11 mouse cellular contexts compared by ENCODE assay signal in the genomic region with DNA sequence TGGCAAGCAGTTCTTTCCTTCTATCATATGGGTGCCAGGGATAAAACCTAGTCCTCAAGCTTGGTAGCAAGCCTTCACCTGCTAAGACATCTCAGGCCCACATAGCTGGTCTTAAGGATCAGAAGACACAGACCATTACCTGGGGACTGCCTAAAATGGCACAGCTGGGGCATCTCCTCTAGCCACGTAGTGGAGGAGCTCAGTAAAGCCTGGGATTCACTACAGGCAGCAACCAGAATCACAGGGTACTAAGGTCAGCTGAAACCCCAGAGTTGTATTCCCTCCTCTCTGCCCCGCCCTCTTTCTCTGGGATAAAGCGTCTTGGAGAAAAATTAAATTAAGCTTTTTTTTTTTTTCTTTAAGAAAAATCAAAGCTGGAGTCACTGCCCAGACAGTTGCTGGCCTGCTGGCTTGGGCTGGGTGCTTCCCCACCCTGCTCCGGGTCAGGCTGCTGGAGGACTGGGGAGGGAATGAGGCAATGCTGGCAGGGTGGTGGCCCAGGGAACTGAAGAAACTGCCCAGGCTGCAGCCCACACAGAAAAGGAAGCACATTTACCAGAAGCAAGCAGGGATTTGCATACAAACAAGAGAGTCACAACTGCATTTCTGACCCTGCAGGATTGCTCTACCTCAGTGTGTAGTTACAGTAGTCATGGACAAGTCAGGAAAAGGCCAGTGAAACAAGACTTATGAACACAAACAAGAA. TPM values are rescaled to one million over a fixed set of nuclear protein-coding genes. Genes with fewer than 3 reads are reported as not detected.
DNase-seq lines count a peak whose midpoint lies in the region; ATAC-seq and TF ChIP-seq lines count a peak whose summit lies in the region.
"Had no signal": no experiment of that assay in that cellular context is flagged by ENCODE, and none has a peak within 500 bp of the region (broad histone marks: within the 10 kb centered on the region; RNA-seq: fewer than 3 reads in every experiment).

No protein-coding gene starts in this region.

- H3K9me3 ChIP-seq in heart, embryonic 12.5 days (replicated peaks) = 0 out of 2 replicates have a peak, but pooled peaks cover 3% of the 10 kb centered on the region
- H3K9me3 ChIP-seq in E14TG2a.4 (ENCODE audit: low read length) = no peaks in the 10 kb centered on the region
- H3K9me3 ChIP-seq in midbrain, postnatal 0 days (ENCODE audit: low read length) = no peaks in the 10 kb centered on the region
- H3K9me3 ChIP-seq: hindbrain, embryonic 13.5 days had no signal

- H3K4me3 ChIP-seq in heart, embryonic 12.5 days = no peak overlapping the region
- H3K4me3 ChIP-seq in E14TG2a.4 (replicated peaks; ENCODE audit: low read length) = peak overlapping the region; percentile 13; the same call in 1 of the 2 replicates
- H3K4me3 ChIP-seq in midbrain, postnatal 0 days (ENCODE audit: low read depth, low read length) = no peak overlapping the region
- H3K4me3 ChIP-seq: hindbrain, embryonic 13.5 days had no signal

- H3K27me3 ChIP-seq in heart, embryonic 12.5 days (replicated peaks) = no peaks in the 10 kb centered on the region
- no peaks in the 10 kb centered on the region for H3K27me3 ChIP-seq in E14TG2a.4 (ENCODE audit: insufficient read depth, low read length)
- H3K27me3 ChIP-seq in midbrain, postnatal 0 days (ENCODE audit: insufficient read depth, low read length) = no peaks in the 10 kb centered on the region
- H3K27me3 ChIP-seq: hindbrain, embryonic 13.5 days had no signal

- 62% methylated on average over 4 of the region's 4 CpGs for WGBS in heart, embryonic 12.5 days
- WGBS in midbrain, postnatal 0 days = 58% methylated on average over 4 of the region's 4 CpGs

- H3K9ac ChIP-seq in heart, embryonic 12.5 days = no peak overlapping the region
- H3K9ac ChIP-seq in midbrain, postnatal 0 days (replicated peaks; ENCODE audit: low read length, poor library complexity, severe bottlenecking) = no peak overlapping the region
- H3K9ac ChIP-seq: hindbrain, embryonic 13.5 days had no signal

- H3K27ac ChIP-seq in heart, embryonic 12.5 days (ENCODE audit: poor library complexity, severe bottlenecking) = no peak overlapping the region
- H3K27ac ChIP-seq in midbrain, postnatal 0 days (ENCODE audit: low read depth, low read length) = no peak overlapping the region
- H3K27ac ChIP-seq: hindbrain, embryonic 13.5 days had no signal

- peaks cover 16% of the 10 kb centered on the region for H3K4me1 ChIP-seq in heart, embryonic 12.5 days (replicated peaks)
- peaks cover 22% of the 10 kb centered on the region for H3K4me1 ChIP-seq in E14TG2a.4 (replicated peaks; ENCODE audit: low read depth, low read length)
- no peaks in the 10 kb centered on the region for H3K4me1 ChIP-seq in midbrain, postnatal 0 days (ENCODE audit: insufficient read depth, low read length)
- H3K4me1 ChIP-seq: hindbrain, embryonic 13.5 days had no signal

- no peak for ATAC-seq in heart, embryonic 12.5 days (ENCODE audit: insufficient number of reproducible peaks, low FRiP score)
- peak; percentile 97 for ATAC-seq in granulocyte monocyte progenitor cell, adult 5-6 weeks (replicated peaks; ENCODE audit: poor library complexity, severe bottlenecking)
- ATAC-seq in midbrain, postnatal 0 days (ENCODE audit: low FRiP score) = no peak

- H3K36me3 ChIP-seq in heart, embryonic 12.5 days = no peaks in the 10 kb centered on the region
- no peaks in the 10 kb centered on the region for H3K36me3 ChIP-seq in E14TG2a.4 (ENCODE audit: insufficient read depth, low read length)
- no peaks in the 10 kb centered on the region for H3K36me3 ChIP-seq in midbrain, postnatal 0 days (ENCODE audit: insufficient read depth, low read length)
- H3K36me3 ChIP-seq: hindbrain, embryonic 13.5 days had no signal

- H3K4me2 ChIP-seq in heart, embryonic 12.5 days = no peak overlapping the region
- H3K4me2 ChIP-seq in midbrain, postnatal 0 days (ENCODE audit: low read depth, low read length, poor library complexity, severe bottlenecking) = no peak overlapping the region
- H3K4me2 ChIP-seq: hindbrain, embryonic 13.5 days had no signal

- TF ChIP-seq CTCF in E14TG2a.4 (conservative IDR thresholded peaks at IDR 0.05; ENCODE audit: low read length) = no peak
- TF ChIP-seq CTCF in midbrain, postnatal 0 days (IDR thresholded peaks at IDR 0.05) = no peak

- peak; percentile 97 for DNase-seq in heart, adult 11 months
- peak; percentile 56 for DNase-seq in lung, postnatal 14 days
- no peak for DNase-seq in thymus, adult 18-20 months
- no peak for DNase-seq in right cerebral cortex, adult 18-20 months
- DNase-seq in midbrain, postnatal 0 days (ENCODE audit: low spot score) = no peak
- DNase-seq: cerebellum, adult 18-20 months; layer of hippocampus, adult 9-11 months had no signal

RNA-seq across cellular contexts. Expression of a gene that starts 24.6 kb away (rescaled TPM):
- 21.2 and 22.6 TPM in 2 replicates for polyA plus RNA-seq in heart, embryonic 12.5 days (2016; fragmentation: Nextera tagmentation; extraction: Ambion mirVana)
- total RNA-seq in granulocyte monocyte progenitor cell, adult 5-6 weeks (2014; fragmentation: Nextera tagmentation) = 4.9 and 5.8 TPM in 2 replicates
- 5.6 and 6.4 TPM in 2 replicates for total RNA-seq in granulocyte monocyte progenitor cell, adult 5-6 weeks (2017)
- 49.8 and 54.9 TPM in 2 replicates for total RNA-seq in midbrain, postnatal 0 days (2014; rRNA removed)
- 9.5 and 10.7 TPM in 2 replicates for polyA plus RNA-seq in midbrain, postnatal 0 days (2015; fragmentation: Nextera tagmentation; extraction: Ambion mirVana)

RNA-seq across cellular contexts. Expression of a gene that starts 24.7 kb away (rescaled TPM):
- 101 and 107 TPM in 2 replicates for polyA plus RNA-seq in heart, embryonic 12.5 days (2016; fragmentation: Nextera tagmentation; extraction: Ambion mirVana)
- total RNA-seq in granulocyte monocyte progenitor cell, adult 5-6 weeks (2014; fragmentation: Nextera tagmentation) = 22.6 and 29.3 TPM in 2 replicates
- total RNA-seq in granulocyte monocyte progenitor cell, adult 5-6 weeks (2017) = 55.4 and 70.9 TPM in 2 replicates
- 26.0 and 50.2 TPM in 2 replicates for total RNA-seq in midbrain, postnatal 0 days (2014; rRNA removed)
- 69.1 and 75.0 TPM in 2 replicates for polyA plus RNA-seq in midbrain, postnatal 0 days (2015; fragmentation: Nextera tagmentation; extraction: Ambion mirVana)

Comparison
In these comparisons a context has a peak if more than half of its experiments do, and no peak if none do; other contexts are left out.
1. DNase-seq: peak in heart, adult 11 months (single experiment) and lung, postnatal 14 days (single experiment); none in thymus, adult 18-20 months (0 of 2), right cerebral cortex, adult 18-20 months (single experiment) and midbrain, postnatal 0 days (single experiment).